Mouse (Mus musculus): Measurements from ENCODE around the gene Lats2. TPM values are rescaled to one million over a fixed set of nuclear protein-coding genes. Genes with fewer than 3 reads are reported as not detected.
"Not testable (repeated sequence)": the region's sequence is repeated elsewhere in the genome, so short reads cannot be mapped to it uniquely, and the experiment has no call there.

Gene Lats2
- total RNA-seq, 1 experiment from 2014 or later = 48.5 TPM

DNA sequence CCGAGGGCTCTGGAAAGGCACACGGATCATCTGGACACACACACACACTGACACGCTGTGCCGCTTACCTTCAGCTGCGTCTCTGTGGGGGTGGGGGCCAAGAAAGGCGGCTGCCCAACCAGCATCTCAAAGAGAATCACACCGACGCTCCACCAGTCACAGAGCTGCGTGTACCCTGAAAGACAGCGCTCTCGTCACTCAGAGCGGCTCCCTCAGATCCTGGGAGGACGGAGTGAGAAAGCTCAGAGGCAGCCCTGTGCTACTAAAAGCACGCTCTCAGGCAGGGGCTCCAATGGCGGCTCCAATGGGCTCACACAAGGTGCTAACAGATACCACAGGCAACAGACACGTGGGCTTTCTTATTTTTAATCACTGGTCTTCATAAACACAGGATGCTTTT is 63.9 kb downstream of the Lats2 start:
- no peak for DNase-seq

DNA sequence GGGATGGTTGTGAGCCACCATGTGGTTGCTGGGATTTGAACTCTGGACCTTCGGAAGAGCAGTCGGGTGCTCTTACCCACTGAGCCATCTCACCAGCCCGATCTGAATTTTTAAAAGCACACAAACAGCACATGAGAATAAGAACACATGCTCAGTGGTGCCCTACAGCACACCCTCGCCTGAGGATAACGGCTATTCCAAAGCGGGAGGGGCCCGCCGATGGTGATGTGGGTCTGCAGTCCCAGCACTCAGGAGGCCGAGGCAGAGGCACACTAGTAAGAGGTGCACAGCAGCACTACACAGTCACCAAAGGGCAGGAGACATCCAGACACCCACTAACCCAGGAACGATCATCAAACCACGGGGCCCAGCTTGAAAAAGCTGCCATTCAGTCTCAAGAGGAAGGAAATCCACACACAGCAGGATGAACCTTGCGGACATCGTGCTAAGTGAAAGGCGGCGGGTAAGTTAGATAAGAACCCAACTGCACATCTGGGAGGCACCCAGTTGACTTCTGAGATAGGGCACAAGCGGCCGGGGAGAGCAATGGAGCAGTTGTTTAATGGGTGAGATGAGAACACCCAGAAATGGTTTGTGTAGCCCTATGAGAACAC is 65.6 kb downstream of the Lats2 start:
- DNase-seq = no peak

DNA sequence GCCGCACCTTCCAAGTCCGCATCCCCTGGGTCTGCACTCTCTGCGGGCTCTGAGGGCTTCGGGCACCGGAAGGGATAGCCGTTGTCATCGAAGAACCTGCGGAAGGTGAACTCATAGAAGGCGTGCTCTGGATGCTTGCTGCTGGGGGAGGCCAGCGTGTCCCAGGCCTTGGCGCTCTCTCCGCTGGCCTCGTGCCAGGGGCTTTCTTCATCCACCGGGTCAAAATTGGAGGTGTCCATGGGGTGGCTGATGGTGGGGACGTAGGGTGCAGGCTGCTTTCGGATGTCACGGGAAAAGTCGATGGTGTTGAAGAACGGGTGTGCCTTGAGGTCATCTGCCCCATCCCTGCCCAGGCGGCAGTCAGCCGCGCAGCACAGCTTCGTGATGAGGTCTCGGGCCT is 66.9 kb downstream of the Lats2 start:
- no peak for DNase-seq

DNA sequence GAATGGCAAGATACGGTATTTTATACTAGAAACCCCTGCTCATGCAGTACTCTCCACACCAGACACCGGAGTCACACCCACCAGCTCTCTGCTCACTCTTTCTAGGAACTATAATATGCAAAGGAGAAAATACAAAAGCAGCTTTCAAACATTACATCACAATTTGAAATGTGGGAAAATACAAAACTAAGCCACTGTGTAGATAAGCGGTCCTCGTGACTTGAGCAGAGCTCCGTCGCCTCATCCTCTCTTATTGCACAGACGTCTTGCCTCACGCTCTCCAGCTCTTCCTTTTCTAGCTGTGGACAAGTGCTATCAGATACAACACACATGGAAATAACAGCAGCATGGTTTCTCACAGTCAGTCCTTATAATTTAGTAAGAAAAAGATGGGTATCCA is 67.5 kb downstream of the Lats2 start:
- no peak for DNase-seq

DNA sequence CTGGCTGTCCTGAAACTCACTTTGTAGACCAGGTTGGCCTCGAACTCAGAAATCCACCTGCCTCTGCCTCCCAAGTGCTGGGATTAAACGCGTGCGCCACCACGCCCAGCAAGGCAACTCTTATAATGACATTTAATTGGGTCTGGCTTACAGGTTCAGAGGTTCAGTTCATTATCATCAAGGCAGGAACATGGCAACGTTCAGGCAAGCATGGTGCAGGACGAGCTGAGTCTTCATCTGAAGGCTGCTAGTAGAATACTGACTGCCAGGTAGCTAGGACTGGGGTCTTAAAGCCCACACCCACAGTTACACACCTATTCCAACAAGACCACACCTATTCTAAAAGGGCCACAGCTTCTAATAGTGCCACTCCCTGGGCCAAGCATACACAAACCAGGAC is 70.1 kb downstream of the Lats2 start:
- DNase-seq = not testable (repeated sequence)

DNA sequence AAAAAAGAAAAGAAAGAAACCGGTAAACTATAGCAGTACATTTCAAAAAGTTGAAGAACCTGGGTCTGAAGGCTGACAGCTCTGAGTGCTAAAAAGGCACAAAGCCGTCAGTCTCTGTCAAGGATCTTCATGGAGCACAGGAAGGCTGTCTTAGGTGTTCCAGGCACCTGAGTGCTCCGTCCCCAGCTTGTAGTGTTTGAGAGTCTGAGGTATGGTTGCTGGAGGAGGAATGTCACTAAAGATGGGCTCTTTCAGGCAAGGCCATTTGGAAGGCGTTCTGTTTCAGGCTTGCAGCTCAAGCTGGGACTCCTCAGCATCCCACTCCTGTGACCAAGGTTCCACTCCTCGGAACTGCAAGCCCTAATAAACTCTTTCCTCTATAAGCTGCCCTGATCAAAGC is 70.7 kb downstream of the Lats2 start:
- no peak for DNase-seq

DNA sequence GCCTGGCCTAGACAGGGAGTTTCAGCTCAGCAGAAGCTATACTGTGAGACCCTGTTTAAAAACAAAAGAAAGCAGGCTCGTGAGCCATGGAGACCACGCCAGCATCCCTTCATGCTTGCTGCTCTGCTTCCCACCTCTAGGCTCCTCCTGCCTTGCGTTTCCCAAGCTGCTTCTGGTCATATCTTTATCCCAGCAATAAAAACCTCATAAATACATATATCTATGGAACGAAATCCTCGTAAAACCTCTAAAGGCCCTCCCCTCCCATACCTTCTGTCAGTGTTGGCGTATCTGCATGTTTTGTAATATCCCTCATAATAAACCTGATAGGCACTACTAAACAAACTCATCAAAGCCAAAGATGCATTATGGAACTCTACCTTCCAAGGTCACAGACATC is 71.5 kb downstream of the Lats2 start:
- DNase-seq = no peak

DNA sequence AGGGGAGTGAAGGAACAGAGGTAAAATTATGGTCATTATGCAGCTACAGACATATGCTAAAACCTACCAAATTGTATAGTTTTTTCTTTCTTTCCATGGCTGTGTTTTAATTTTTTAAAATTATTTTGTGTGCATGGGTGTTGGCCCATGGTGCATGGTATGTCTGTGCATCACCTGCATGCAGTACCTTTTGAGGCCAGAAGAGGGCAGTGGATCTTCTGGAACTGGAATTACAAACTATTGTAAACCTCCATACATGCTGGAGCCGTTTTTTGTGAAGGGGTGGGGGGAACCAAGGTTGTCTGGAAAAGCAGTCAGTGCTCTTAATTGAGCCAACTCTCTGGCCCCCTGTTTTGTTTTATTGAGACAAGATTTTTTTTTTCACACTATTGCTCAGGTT is 73.6 kb downstream of the Lats2 start:
- peak; percentile 59 for DNase-seq

DNA sequence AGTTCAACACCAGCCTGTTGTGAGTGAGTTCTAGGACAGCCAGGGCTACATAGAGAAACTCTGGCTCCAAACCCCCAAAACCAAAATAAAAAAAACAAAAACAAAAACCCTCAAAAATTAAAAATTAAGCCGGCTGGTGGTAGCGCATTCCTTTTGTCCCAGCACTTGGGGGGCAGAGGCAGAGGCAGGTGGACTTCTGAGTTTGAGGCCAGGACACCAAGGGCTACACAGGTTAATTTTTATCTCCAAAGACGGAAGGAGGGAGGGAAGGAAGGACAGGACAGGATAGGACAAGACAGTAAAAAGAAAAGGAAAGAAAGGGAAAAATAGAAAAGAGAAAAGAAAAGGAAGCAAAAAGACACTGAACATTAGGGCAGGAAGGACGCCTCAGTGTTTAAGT is 75.4 kb downstream of the Lats2 start:
- no peak for DNase-seq

DNA sequence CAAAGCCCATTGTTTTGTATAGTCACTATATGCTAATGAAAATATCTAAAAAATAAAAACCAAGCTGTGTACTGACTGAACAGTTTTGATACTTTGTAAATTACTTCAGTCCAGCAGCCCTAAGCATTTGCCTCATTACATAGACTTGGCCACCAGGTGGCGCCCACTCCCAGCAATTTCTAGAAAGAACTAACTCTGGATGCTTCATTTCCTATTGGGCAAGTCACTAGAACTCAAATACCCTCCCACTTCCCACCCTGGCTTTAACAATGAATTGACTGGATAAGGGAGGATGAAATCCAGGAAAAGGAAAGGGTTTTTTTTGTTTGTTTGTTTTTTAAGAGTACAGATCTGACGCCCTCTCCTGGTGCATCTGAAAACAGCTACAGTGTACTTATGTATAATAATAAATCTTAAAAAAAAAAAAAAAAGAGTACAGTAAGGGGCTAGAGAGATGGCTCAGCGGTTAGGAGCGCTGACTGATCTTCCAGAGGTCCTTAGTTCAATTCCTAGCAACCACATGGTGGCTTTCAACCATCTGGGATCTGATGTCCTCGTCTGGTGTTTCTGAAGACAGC is 78.1 kb downstream of the Lats2 start:
- DNase-seq = peak; percentile 84

DNA sequence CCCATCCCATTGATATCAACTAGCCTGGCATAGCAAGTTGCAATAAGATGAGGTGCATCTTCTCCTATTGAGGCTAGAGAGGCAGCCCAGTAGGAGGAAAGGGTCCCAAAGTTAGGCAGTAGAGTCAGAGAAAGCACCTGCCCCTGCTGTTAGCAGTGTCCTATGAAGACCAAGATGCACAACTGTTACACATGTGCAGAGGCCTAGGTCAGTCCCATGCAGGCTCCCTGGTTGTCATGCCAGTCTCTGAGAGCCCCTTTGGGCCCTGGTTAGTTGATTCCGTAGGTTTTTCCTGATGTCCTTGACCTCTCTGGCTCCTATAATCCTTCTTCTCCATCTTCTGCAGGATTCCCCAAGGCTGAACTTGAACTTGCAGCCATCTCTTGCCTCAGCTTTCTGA is 78.7 kb downstream of the Lats2 start:
- no peak for DNase-seq

DNA sequence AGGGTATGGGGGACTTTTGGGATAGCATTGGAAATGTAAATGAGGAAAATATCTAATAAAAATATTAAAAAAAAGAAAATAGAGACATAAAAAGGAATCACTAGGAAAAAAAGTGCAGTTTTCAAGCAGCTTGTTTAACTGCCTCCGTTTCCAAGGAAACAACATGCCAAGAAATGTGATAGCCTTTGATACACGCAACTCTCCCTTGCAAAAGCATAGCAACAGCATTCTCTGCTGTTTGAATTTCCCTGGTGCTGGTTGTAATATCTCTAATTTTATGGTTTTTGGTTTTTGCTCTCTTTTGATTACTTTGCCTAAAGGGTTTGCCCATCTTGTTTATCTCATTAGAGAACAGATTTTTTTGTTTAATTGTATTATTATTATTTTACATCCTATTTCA is 82.7 kb downstream of the Lats2 start:
- no peak for DNase-seq

DNA sequence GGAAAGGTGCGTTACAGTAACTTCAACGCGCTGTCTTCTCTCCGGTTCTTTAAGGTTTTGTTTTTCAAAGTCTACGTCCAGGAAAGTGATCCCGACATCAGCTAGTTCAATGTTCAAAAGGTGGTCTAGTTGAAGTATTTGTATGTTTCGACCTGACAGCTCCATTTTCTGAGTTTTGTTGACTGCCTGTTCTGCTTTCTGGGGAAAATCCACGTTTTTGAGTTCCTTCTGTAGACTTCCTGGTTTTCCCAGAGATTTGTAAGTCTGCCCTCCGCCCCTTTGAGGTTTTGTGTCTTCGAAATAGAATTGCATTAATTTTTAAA is 92.6 kb downstream of the Lats2 start:
- DNase-seq = no peak

DNA sequence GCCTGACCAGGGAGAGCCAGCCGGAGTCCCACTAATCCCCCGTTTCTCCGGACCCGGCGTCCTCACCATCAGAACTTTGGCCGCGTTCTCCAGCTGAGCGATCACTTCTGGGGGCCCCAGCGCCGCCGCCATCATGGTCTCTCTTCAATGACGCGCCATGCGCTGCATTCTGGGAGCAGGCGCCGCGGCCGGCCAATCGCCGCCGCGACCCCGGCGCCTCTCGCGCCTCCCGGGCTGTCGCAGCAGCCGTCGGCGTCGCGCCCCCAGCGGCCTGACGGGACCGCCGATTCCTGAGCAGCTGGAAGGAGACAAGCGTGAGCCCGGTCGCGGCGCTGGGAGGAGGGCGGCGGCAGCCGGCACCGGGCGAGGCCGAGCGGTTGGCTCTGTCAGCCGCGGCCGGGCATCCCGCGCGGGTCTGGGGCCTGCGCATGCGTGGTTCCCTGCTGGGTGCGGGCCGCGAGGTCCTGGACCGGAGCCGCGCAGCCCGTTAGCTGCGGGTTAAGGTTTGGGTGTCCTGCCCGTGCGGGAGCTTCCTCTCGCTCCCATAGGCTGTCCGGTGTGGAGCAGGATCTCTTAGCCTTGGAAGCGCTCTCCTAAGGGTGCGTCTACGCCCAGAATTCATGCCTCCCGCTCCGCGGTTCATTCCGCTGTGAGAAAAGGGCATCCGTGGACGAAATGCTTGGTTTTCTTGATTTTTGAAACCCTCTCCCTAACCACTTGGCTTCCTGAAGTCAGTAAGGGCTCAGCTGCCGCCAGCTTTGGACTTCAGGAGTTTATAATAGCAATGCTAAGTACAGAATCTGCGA is 93.2 kb downstream of the Lats2 start, which contains the start of gene Xpo4:
Gene Xpo4, minus strand, starts transcription at position 609 of the 806 bp plus-strand sequence.
- peak; percentile 88 for DNase-seq

DNA sequence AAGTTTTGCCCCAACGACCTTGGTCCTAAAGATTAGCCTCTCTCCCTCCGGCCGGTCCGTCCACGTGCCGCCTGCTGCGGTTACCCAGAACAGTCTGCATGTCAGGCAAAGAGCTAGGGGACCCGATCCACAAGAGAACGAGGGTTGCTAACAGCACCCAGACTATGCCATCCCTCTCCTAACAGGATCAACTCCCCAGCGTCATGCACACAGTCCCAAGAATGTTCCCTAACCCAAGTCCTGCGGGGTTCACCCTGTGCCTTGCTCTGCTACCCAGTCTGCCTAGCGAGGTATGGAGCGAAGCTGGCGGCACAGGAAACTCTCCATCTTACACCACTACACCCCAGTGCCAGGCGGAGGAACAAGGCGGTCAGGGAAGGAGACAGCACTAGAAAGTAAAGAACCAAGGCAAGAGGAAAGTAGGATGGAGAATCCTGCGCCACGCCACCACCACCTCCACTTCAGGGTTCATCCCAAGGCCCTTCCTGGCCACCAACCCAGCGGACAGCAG is 93.8 kb downstream of the Lats2 start:
- peak; percentile 59 for DNase-seq

DNA sequence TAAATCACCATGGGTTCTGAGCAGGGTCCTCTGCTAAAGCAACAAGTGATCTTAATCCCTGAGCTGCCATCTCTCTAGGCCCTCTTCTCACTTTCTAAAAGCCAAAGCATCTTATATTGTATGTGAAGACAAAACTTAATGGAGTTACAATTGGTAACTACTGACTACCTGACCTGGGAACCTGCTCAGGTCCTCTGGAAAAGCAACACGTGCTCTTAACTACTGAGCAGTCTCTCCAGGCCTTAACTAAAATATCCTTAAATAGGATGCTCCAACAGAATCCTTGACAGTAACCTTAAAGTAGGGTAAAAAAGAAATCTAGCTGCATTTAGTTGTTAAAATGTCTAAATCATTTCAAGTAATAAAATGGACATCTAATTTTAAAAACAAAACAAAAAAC is 94.6 kb downstream of the Lats2 start:
- DNase-seq = no peak

DNA sequence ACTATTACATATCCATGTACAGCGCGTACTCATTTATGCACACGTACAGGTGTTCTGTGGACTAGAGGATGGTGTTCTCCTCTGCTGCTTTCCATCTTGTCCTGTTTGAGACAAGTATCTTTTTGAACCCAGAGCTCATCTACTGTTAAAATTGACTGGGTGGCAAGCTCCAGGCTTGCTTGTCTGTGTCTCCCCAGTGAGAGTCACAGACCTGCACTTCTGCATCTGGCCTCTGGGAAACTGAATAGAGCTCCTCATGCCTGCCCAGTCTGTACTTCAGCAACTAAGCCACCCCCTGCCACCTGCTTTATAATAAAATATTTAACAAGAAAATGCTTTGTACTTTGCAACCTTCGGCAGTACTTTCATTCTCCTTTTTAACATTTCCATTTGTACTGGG is 99.9 kb downstream of the Lats2 start:
- DNase-seq = no peak

DNA sequence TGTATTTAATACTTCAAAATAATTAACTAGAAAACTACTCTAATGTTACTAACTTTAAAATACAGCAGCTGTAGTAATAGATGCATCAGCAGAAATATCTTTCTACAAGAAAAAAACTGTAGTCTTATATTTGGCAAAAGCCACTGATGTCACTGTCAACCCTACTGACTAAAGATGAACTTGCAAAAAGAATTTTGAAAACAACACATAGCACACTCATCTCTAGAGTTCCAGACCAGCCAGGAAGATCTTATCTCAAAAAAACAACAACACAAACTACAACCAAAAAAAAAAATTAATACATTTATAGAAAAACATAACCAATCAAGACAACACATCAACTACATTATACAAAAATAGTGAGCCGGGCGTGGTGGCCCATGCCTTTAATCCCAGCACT is 100.7 kb downstream of the Lats2 start:
- DNase-seq = no peak

DNA sequence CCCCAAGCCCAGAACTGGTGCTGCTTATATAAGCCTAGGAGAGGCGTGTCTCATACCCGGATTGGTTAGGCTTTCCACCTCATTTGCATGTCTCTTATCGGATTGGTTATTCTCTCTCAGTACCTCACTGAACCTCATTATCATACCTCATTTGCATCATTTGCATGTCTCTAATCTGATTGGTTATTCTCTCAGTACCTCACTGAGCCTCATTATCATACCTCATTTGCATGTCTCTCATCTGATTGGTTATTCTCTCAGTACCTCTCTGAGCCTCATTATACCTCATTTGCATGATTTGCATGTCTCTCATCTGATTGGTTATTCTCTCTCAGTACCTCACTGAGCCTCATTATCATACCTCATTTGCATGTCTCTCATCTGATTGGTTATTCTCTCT is 101.7 kb downstream of the Lats2 start:
- DNase-seq = not testable (repeated sequence)

DNA sequence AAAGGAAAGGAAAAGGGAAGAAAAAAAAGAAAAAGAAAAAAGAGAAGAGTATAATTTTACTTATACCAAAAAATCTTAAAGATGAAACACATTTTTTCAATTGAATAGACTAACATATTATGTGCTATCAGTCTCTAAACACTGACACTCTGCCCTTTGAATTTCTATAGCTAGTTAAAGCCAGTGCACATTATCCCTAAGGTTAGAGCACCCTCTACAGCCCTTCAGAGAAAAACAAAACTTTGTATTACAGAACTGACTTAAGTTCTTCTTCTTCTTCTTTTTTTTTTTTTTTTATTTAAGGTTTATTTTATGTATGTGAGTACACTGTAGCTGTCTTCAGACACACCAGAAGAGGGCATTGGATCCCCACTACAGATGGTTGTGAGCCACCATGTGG is 108.7 kb downstream of the Lats2 start:
- no peak for DNase-seq

DNA sequence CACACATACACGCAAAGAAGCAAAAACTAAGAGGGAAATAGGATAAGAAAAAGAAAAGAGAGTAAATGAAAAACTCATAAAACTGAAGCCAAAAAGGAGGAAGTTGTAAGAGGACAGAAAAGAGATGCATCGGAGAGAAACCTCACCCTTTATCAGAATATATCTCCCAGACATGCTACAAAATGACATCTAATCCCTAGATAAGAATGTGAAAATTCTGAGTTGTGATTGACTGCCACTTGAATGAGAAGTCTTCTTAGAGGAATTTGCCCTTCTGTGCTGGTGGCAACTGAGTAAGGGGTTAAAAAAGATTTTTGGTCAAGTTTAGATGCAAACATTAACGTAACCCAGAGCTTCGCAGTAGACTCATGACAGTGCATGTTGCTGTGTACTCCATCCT is 112.0 kb downstream of the Lats2 start:
- no peak for DNase-seq
